Mouse (Mus musculus) liver, embryonic 16.5 days (tissue): ENCODE measurements around the gene Dip2c. TPM values are rescaled to one million over a fixed set of nuclear protein-coding genes. Genes with fewer than 3 reads are reported as not detected.

Experiments used
- ATAC-seq: fragments of 200-750 bp; cut with Nextera tagmentation; 2 replicates; pipeline ENCODE4 v1.8.0; 2017; ENCODE audit warnings: low read depth, mild to moderate bottlenecking, moderate number of reproducible peaks, moderate library complexity
- H3K27ac ChIP-seq: fragments of 300-500 bp; sonication (generic); 2 replicates; pipeline ENCODE4 v1.5.1; 2014; ENCODE audit warnings: mild to moderate bottlenecking, low read length
- H3K27me3 ChIP-seq: fragments of 300-500 bp; sonication (generic); 2 replicates; pipeline ENCODE4 v1.6.1; 2014; ENCODE audit warnings: low read depth, low read length, mixed read lengths; ENCODE audit not compliant: control insufficient read depth, insufficient read depth
- H3K36me3 ChIP-seq: fragments of 300-500 bp; sonication (generic); 2 replicates; pipeline ENCODE4 v1.6.1; 2014; ENCODE audit warnings: mild to moderate bottlenecking; ENCODE audit not compliant: control insufficient read depth, insufficient read depth
- H3K4me1 ChIP-seq: fragments of 300-500 bp; sonication (generic); 2 replicates; pipeline ENCODE4 v1.6.1; 2014; ENCODE audit warnings: low read depth, low read length, mixed read lengths; ENCODE audit not compliant: control insufficient read depth
- H3K4me2 ChIP-seq: fragments of 300-500 bp; sonication (generic); 2 replicates; pipeline ENCODE4 v1.6.1; 2014; ENCODE audit warnings: low read depth, low read length, mixed read lengths
- H3K4me3 ChIP-seq: fragments of 300-500 bp; sonication (generic); 2 replicates; pipeline ENCODE4 v1.5.1; 2014; ENCODE audit warnings: low read depth, mild to moderate bottlenecking, low read length
- H3K9ac ChIP-seq: fragments of 300-500 bp; sonication (generic); 2 replicates; pipeline ENCODE4 v1.6.1; 2014; ENCODE audit warnings: low read depth, low read length
- H3K9me3 ChIP-seq: fragments of 300-500 bp; sonication (generic); replicated peaks from 2 replicates; pipeline ENCODE4 v1.6.1; 2016; ENCODE audit warnings: low read length; ENCODE audit not compliant: control insufficient read depth
- WGBS: fragments of 180-500 bp; shearing (Covaris S2); extraction: QIAGEN DNeasy Blood & Tissue Kit; methylation state at CpG from one replicate; pipeline ENCODE4 v1.1.7; 2014; ENCODE audit not compliant: insufficient replicate concordance; 5-methylcytosine and 5-hydroxymethylcytosine counted together
- polyA plus RNA-seq: library from polyadenylated mRNA; unstranded; fragments of >200 nt; fragmentation: Nextera tagmentation; extraction: Ambion mirVana; gene quantifications from 2 replicates; pipeline ENCODE4 v1.2.1, GENCODE M21; 2015

The Dip2c gene
- polyA plus RNA-seq, 1 experiment from 2014 or later: 0.58 TPM

DNA sequence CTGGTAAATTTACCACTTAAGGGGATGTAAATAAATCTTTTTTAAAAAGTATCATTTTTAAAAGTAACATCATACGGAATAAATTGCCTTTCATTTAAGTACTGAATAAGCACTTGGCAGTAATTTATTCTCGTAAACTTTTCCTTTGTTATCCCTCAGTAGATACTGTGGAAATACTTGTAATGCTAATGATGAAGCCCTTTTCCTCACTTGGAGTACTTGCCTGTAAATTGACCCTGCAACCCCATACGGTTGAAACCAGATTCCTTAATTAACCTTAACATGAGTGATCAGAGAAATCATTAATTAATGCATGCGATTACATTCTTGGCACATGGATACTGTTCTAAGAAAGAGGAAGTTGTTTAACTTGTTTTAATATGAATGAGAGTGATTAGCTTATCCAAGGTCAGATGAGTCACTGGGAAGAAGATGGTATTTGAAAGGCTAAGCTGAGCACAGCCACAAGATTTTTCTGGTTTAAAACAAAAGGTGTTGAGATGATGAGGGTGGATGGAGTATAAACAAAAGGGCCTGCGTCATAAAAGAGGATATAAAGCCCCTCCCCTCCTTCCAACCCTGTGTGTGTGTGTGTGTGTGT lies 114.0 kb downstream of the Dip2c start:
- Histone ChIP-seq H3K4me2 (no peak overlapping the region), H3K27me3 (no peaks in the 10 kb centered on the region), H3K4me3 (no peak overlapping the region), H3K36me3 (no peaks in the 10 kb centered on the region), H3K4me1 (no peaks in the 10 kb centered on the region), H3K27ac (no peak overlapping the region), H3K9me3 (no peaks in the 10 kb centered on the region), H3K9ac (no peak overlapping the region)
- ATAC-seq: no peak
- WGBS: 59% methylated on average over 5 of the region's 5 CpGs

DNA sequence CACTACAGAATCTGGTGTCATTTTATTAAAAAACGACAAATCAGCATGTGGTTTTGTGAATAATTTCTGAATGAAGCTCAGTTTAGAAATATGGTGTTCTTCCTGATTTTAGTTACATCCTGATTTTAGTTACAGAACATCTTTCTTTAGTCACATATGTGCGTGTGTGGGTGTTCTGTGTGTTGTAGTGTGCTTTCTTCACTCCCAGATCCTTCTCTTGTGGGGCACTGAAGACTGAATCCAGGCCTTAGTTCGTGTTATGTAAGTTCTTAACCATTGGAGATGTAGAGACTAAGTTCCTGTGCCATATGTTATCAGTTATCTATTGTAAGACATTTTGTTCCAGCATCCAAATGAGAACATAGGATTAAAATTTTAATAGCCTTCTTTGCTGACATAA lies 117.1 kb downstream of the Dip2c start:
- no peaks in the 10 kb centered on the region for H3K9me3 ChIP-seq
- H3K9ac ChIP-seq: no peak overlapping the region
- H3K27ac ChIP-seq: no peak overlapping the region
- no peaks in the 10 kb centered on the region for H3K4me1 ChIP-seq
- H3K4me2 ChIP-seq: no peak overlapping the region
- no peak overlapping the region for H3K4me3 ChIP-seq
- no peaks in the 10 kb centered on the region for H3K36me3 ChIP-seq
- H3K27me3 ChIP-seq: no peaks in the 10 kb centered on the region
- ATAC-seq: no peak
- WGBS: 51% methylated on average over 3 of the region's 3 CpGs

GRCm38 (mm10) chr13:9395286-9395685 lies 119.0 kb downstream of the Dip2c start:
- H3K4me2 ChIP-seq: no peak overlapping the region
- no peaks in the 10 kb centered on the region for H3K9me3 ChIP-seq
- 49% methylated on average over 1 of the region's 1 CpGs for WGBS
- H3K27ac ChIP-seq: no peak overlapping the region
- no peaks in the 10 kb centered on the region for H3K27me3 ChIP-seq
- no peaks in the 10 kb centered on the region for H3K4me1 ChIP-seq
- no peaks in the 10 kb centered on the region for H3K36me3 ChIP-seq
- ATAC-seq: no peak
- no peak overlapping the region for H3K9ac ChIP-seq
- no peak overlapping the region for H3K4me3 ChIP-seq

DNA sequence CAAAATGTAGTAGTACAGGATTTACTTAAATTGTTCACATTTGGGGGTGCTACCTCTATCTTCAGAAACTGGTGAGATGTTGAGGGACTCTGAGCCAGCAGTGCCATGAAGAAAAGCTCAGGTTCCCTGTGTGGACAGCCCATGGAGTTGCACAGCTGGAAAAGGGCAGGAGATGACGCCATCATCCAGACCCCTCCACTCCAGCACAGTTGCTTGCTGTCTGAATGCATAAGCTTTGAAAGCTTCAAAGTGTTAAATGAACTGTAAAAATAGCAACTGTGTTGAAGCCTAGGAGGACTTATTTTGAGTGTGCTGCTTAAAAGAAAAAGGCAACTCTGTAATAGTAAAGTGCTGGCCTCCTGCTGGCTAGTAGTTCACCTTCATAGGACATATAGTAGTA lies 122.5 kb downstream of the Dip2c start:
- 95% methylated on average over 1 of the region's 1 CpGs for WGBS
- H3K36me3 ChIP-seq: no peaks in the 10 kb centered on the region
- no peaks in the 10 kb centered on the region for H3K4me1 ChIP-seq
- ATAC-seq: no peak
- no peak overlapping the region for H3K4me2 ChIP-seq
- H3K9ac ChIP-seq: no peak overlapping the region
- no peaks in the 10 kb centered on the region for H3K9me3 ChIP-seq
- H3K4me3 ChIP-seq: no peak overlapping the region
- no peaks in the 10 kb centered on the region for H3K27me3 ChIP-seq
- H3K27ac ChIP-seq: no peak overlapping the region

GRCm38 (mm10) chr13:9405399-9405798 lies 129.1 kb downstream of the Dip2c start:
- Histone ChIP-seq H3K9me3 (no peaks in the 10 kb centered on the region), H3K27ac (no peak overlapping the region), H3K4me3 (no peak overlapping the region), H3K9ac (no peak overlapping the region), H3K27me3 (no peaks in the 10 kb centered on the region), H3K4me1 (no peaks in the 10 kb centered on the region), H3K36me3 (no peaks in the 10 kb centered on the region), H3K4me2 (no peak overlapping the region)
- 41% methylated on average over 1 of the region's 1 CpGs for WGBS
- no peak for ATAC-seq

GRCm38 (mm10) chr13:9408983-9409382 lies 132.7 kb downstream of the Dip2c start:
- Histone ChIP-seq H3K36me3 (no peaks in the 10 kb centered on the region), H3K27me3 (no peaks in the 10 kb centered on the region), H3K4me2 (no peak overlapping the region), H3K27ac (no peak overlapping the region; the same call in 1 of the 2 replicates), H3K9ac (no peak overlapping the region), H3K4me3 (no peak overlapping the region), H3K9me3 (no peaks in the 10 kb centered on the region), H3K4me1 (no peaks in the 10 kb centered on the region)
- ATAC-seq: no peak
- 78% methylated on average over 4 of the region's 4 CpGs for WGBS

- Histone ChIP-seq H3K36me3 (no peaks in the 10 kb centered on the region), H3K4me1 (no peaks in the 10 kb centered on the region; the same call in 1 of the 2 replicates), H3K4me2 (no peak overlapping the region), H3K27me3 (no peaks in the 10 kb centered on the region), H3K27ac (no peak overlapping the region), H3K9me3 (no peaks in the 10 kb centered on the region), H3K9ac (no peak overlapping the region), H3K4me3 (no peak overlapping the region)
- no peak for ATAC-seq
- 60% methylated on average over 3 of the region's 3 CpGs for WGBS
Measured at GRCm38 (mm10) chr13:9418441-9418840, 142.1 kb downstream of the Dip2c start.

DNA sequence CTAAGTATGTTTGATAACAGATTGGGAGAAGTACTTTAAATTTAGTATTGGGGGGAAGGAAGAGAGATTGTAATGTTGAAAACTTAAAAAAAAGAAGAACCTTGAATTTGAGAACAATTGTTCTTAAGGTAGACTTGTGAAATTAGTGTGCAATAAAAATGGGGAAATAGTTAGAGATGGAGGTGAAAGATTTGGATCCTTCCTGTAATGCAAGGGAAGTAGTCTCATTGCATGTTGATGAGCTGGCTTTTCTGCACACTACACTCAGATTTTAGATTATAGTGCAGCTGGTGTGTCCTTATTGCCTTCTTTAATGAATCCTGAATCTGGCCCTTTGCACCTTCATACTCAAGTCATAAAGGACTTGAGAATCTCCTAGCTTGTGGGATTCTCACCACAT lies 142.9 kb downstream of the Dip2c start:
- Histone ChIP-seq H3K36me3 (no peaks in the 10 kb centered on the region), H3K27me3 (no peaks in the 10 kb centered on the region), H3K4me1 (no peaks in the 10 kb centered on the region; the same call in 1 of the 2 replicates), H3K4me3 (no peak overlapping the region), H3K4me2 (no peak overlapping the region), H3K9ac (no peak overlapping the region), H3K9me3 (no peaks in the 10 kb centered on the region), H3K27ac (no peak overlapping the region)
- ATAC-seq: no peak

DNA sequence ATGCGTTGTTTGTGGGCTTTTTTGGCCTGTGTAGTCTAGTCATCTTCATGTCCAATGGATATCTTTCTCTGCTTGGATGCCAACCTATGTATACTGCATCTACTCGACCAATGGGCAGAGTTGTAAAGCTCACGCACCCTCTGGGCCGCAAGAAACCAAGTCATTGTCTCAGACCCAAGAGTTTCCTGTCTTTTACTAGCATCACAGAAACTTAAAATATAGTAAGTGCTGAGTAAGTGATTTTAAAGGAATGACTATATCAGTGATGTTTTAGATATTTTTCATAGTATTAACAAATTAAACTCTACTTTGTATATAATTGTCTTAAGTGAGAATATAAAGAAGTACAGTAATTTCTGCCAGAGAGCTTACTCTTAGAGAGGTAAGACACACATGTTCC lies 145.6 kb downstream of the Dip2c start:
- ATAC-seq: no peak
- H3K27ac ChIP-seq: no peak overlapping the region
- WGBS: 66% methylated on average over 4 of the region's 4 CpGs
- H3K9me3 ChIP-seq: no peaks in the 10 kb centered on the region
- H3K27me3 ChIP-seq: no peaks in the 10 kb centered on the region
- no peaks in the 10 kb centered on the region for H3K36me3 ChIP-seq
- no peaks in the 10 kb centered on the region; the same call in 1 of the 2 replicates for H3K4me1 ChIP-seq
- H3K4me2 ChIP-seq: no peak overlapping the region
- no peak overlapping the region for H3K9ac ChIP-seq
- no peak overlapping the region for H3K4me3 ChIP-seq
